Mouse (Mus musculus) lung, adult 2 months (tissue): ENCODE measurements around the gene Esrra.

Source experiments
- CTCF ChIP-seq: fragments of 200-500 bp; IDR thresholded peaks from 2 replicates; pipeline ENCODE4 v1.5.1; 2011; ENCODE audit warnings: mild to moderate bottlenecking, low read length, control low read depth; ENCODE audit not compliant: insufficient read depth
- POLR2A ChIP-seq: fragments of 200-500 bp; IDR thresholded peaks from 2 replicates; pipeline ENCODE4 v1.6.1; 2011; ENCODE audit warnings: low read depth, mild to moderate bottlenecking, control low read depth, low read length, borderline replicate concordance; ENCODE audit errors: extremely low read depth

DNA sequence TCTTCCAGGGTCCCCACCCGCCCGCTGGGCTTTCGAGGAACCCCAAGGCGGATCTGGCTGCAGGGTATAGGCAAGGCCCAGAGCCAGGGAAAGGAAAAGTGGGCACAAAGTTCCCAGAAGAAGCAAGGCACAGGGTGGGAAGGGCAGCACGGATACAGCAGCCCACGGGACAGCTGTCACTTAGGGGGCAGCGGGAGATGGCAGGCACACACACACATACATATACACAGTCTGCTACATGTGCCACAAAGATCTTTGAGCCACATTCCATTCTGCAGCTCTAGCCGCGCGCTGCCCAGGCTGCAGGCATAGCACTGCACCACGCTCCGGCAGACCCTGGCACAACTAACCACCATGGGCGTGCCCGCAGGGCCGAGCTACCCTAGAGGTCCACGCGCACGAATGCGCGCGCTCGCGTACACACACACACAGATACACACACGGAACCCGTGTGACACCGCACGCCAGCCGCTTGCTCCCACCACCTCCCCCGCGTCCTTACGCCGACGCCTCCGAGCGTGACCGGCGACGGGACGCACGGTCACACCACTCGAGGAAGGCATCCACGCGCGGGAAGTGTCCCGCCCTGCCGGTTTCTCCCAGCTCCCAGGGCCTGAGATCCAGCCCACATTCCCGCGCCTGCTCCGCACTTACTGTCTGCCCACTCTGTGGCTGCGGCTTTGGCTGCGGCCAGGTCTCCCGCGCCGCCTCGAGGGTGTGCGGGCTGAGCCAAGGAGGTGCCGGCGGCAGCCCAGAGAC lies 12.0 kb upstream of the Esrra start:
- TF ChIP-seq CTCF (no peak), POLR2A (no peak)
